Mouse (Mus musculus) CH12.LX (cell line): Measurements from ENCODE around the gene Tbck.

Experiments
- CTCF ChIP-seq, 2 experiments: IDR thresholded peaks in 1 of 2; conservative IDR thresholded peaks in 1 of 2; 2 replicates each; pipeline ENCODE4 v1.5.1; 2011 to 2012; ENCODE audit warnings: low read depth in 2 of 2, low read length in 2 of 2, improper control_type of control experiment in 1 of 2, inconsistent platforms in 1 of 2, mild to moderate bottlenecking in 1 of 2, moderate library complexity in 1 of 2
- HCFC1 ChIP-seq: IDR thresholded peaks from 2 replicates; pipeline ENCODE4 v1.6.1; 2012; ENCODE audit warnings: low read depth, mild to moderate bottlenecking, inconsistent platforms, low read length, improper control_type of control experiment
- MXI1 ChIP-seq: IDR thresholded peaks from 2 replicates; pipeline ENCODE4 v1.6.1; 2011; ENCODE audit warnings: mild to moderate bottlenecking, low read depth, low read length, improper control_type of control experiment
- ZKSCAN1 ChIP-seq: IDR thresholded peaks from 2 replicates; pipeline ENCODE4 v1.6.1; 2012; ENCODE audit warnings: low read depth, inconsistent platforms, low read length, improper control_type of control experiment, borderline replicate concordance

- no peak for TF ChIP-seq CTCF (conservative IDR thresholded peaks at IDR 0.05 in 1 of 2, IDR thresholded peaks at IDR 0.05 in 1 of 2; ENCODE audit: low read depth in 2 of 2, low read length in 2 of 2)
- no peak for TF ChIP-seq ZKSCAN1
- TF ChIP-seq HCFC1, result no peak
- TF ChIP-seq MXI1, result no peak
Measured at GRCm38 (mm10) chr3:132808951-132809350, 125.0 kb downstream of the Tbck start.
